Mouse (Mus musculus) layer of hippocampus, adult 9-11 months (tissue): ENCODE measurements at regions not wholly inside any gene's neighbourhood (a gene's known extent, or its start where the extent isn't known, plus 50 kb on each side); places are given as distances from the start of the nearest gene placed in this dataset.

ENCODE experiments used
- DNase-seq: peaks from one replicate; pipeline ENCODE4 v3.0.0; 2022

- peak; percentile 5 for DNase-seq
Measured at GRCm38 (mm10) chr9:103924641-103925040, 77.7 kb upstream of the Nphp3 start.

DNA sequence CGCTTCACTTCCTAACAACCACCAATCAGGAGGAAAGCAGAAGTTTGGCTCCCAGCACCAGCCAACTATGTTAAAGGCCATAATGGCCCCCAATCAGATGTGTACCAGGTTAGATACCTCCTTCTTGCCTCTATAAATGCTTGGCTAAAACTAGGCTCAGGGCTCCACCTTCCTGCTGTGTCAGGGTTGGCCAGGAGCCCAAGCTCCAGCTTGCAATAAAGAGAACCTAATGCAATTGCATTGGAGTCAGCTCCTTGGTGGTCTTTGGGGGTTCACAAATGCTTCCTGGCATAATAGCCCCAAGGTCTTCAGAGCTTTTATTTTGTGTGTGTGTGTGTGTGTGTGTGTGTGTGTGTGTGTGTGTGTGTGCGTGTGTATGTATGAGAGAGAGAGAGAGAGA lies 76.9 kb upstream of the Nphp3 start:
- DNase-seq = no peak

- DNase-seq = no peak
Measured at GRCm38 (mm10) chr9:103928744-103929527, 73.4 kb upstream of the Nphp3 start.

- DNase-seq = peak; percentile 62
Measured at GRCm38 (mm10) chr9:103938070-103938469, 64.3 kb upstream of the Nphp3 start.

DNA sequence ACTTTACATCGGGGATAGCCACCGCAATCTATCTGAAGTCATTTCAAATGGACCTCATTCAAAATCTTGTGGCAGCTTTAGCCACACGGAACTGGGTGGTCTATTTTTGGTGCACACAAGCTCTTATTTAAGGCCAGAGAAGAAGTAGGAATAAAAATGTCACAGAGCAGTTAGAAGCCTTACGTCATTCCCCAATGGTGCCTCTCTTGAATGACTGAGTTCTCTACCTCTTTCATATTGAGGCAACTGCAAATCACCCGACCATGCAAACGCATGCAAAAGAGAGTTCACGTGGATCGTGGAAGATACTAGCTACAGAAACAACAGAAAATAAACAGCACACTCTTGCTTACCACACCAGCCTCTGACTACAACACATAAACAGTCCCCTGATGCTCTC lies 62.3 kb upstream of the Nphp3 start:
- DNase-seq = no peak

- DNase-seq = no peak
Measured at GRCm38 (mm10) chr9:103940506-103940905, 61.8 kb upstream of the Nphp3 start.

- DNase-seq = no peak
Measured at GRCm38 (mm10) chr9:103941176-103941900, 61.0 kb upstream of the Nphp3 start.

GRCm38 (mm10) chr9:103941901-103942260 lies 60.5 kb upstream of the Nphp3 start:
- DNase-seq = no peak

GRCm38 (mm10) chr9:103945406-103945805 lies 56.9 kb upstream of the Nphp3 start:
- DNase-seq = peak; percentile 5

- DNase-seq = no peak
Measured at GRCm38 (mm10) chr9:103951799-103952198, 50.5 kb upstream of the Nphp3 start.
